Mouse (Mus musculus): ENCODE measurements around the gene Slco3a1. TPM values are rescaled to one million over a fixed set of nuclear protein-coding genes. Genes with fewer than 3 reads are reported as not detected.

The Slco3a1 gene
- polyA plus RNA-seq, 1 experiment from 2014 or later, result 22.6 TPM

DNA sequence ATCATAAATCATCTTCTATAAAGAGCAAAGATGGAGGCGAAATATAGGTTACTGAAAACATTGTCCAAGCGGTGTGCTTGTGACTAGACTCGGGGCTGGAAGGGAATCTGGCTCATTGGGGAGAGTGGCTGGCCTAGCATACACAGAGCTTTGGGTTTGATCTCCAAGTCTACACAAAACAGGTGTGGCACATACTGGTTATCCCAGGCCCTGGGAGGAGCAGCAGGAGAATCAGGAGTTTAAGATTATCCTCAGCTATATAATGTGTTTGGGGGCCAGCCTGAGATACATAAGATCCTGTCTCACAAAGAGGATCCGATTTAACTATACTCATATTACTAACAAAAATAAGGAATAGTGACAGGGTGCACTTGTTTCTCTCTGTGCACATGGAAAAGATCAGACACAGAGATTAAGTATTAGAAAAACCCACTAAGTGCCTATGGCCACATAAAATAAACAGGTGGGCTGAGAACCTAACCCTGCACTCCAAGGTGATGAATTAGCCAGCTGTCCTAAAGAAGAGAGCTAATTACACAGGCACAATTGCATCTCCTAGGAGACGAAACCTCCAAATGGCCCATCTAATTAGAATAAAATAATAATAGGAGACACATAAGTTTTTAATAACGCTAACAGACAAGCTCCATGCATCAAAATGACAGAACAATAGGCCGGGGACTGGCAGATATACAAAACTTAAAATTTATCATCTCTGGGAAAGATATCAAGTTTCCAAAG lies 224.3 kb downstream of the Slco3a1 start:
- H3K27me3 ChIP-seq (ENCODE audit: control insufficient read depth, insufficient read depth, low read length), result no peaks in the 10 kb centered on the region
- H3K36me3 ChIP-seq (ENCODE audit: control insufficient read depth, insufficient read depth, low read length), result no peaks in the 10 kb centered on the region
- 78% methylated on average over 7 of the region's 7 CpGs for WGBS (ENCODE audit: insufficient replicate concordance)
- H3K27ac ChIP-seq (ENCODE audit: low read depth, low read length), result no peak overlapping the region
- no peak overlapping the region for H3K9ac ChIP-seq (ENCODE audit: low read depth, low read length)
- H3K4me3 ChIP-seq (ENCODE audit: low read depth, low read length), result no peak overlapping the region
- H3K4me1 ChIP-seq (ENCODE audit: control insufficient read depth, insufficient read depth, low read length), result no peaks in the 10 kb centered on the region
- H3K4me2 ChIP-seq, result no peak overlapping the region
- H3K9me3 ChIP-seq (replicated peaks; ENCODE audit: control insufficient read depth, low read length), result no peaks in the 10 kb centered on the region
- ATAC-seq (replicated peaks; ENCODE audit: insufficient number of reproducible peaks, low FRiP score, low TSS enrichment), result no peak

DNA sequence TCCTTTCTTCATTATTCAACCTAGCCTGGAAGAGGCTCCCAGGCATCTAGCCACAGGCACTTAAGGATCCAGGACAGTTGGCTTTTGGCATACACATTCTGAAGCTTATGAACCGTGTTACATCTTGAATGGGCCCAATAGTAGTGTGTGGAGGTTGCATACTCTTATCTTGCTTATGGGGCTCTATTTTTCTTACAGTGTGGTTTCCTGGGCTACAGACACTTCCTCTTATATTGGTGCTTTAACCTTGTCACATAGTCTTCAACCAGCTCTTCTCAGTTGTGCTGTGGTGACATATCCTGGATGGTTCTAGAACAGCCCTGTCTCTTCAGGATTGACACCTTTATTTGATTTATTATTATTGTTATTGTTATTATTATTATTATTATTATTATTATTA lies 225.6 kb downstream of the Slco3a1 start:
- H3K9ac ChIP-seq (ENCODE audit: low read depth, low read length), result no peak overlapping the region
- no peaks in the 10 kb centered on the region for H3K36me3 ChIP-seq (ENCODE audit: control insufficient read depth, insufficient read depth, low read length)
- no peaks in the 10 kb centered on the region for H3K27me3 ChIP-seq (ENCODE audit: control insufficient read depth, insufficient read depth, low read length)
- H3K4me3 ChIP-seq (ENCODE audit: low read depth, low read length), result no peak overlapping the region
- no peaks in the 10 kb centered on the region for H3K9me3 ChIP-seq (replicated peaks; ENCODE audit: control insufficient read depth, low read length)
- no peak for ATAC-seq (replicated peaks; ENCODE audit: insufficient number of reproducible peaks, low FRiP score, low TSS enrichment)
- 61% methylated on average over 1 of the region's 1 CpGs for WGBS (ENCODE audit: insufficient replicate concordance)
- H3K4me2 ChIP-seq, result no peak overlapping the region
- no peak overlapping the region for H3K27ac ChIP-seq (ENCODE audit: low read depth, low read length)
- no peaks in the 10 kb centered on the region for H3K4me1 ChIP-seq (ENCODE audit: control insufficient read depth, insufficient read depth, low read length)

DNA sequence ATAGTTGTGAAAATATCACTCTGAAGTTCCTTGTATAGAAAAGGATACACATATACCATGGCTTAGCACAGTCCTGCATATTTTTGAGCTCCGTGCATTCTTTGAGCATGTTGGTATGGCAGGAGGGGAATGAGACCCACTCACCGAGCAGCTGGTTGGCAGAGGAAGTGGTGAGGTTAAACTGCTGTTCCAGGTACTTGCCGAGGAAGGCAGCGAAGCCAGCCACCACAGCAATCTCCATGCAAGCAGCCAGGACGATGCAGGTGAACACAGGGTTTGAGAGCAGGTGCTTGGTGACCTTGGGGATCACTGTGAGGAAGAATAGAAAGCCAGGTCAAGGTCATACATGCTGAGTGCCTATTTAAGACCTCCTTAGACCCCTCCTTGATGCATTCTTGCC lies 226.9 kb downstream of the Slco3a1 start:
- Histone ChIP-seq H3K36me3 (ENCODE audit: control insufficient read depth, insufficient read depth, low read length) (no peaks in the 10 kb centered on the region), H3K4me3 (ENCODE audit: low read depth, low read length) (no peak overlapping the region), H3K27ac (ENCODE audit: low read depth, low read length) (no peak overlapping the region), H3K27me3 (ENCODE audit: control insufficient read depth, insufficient read depth, low read length) (no peaks in the 10 kb centered on the region), H3K9ac (ENCODE audit: low read depth, low read length) (no peak overlapping the region), H3K9me3 (replicated peaks; ENCODE audit: control insufficient read depth, low read length) (no peaks in the 10 kb centered on the region), H3K4me2 (no peak overlapping the region), H3K4me1 (ENCODE audit: control insufficient read depth, insufficient read depth, low read length) (no peaks in the 10 kb centered on the region)
- WGBS (ENCODE audit: insufficient replicate concordance), result 83% methylated on average over 5 of the region's 5 CpGs
- ATAC-seq (replicated peaks; ENCODE audit: insufficient number of reproducible peaks, low FRiP score, low TSS enrichment), result no peak

DNA sequence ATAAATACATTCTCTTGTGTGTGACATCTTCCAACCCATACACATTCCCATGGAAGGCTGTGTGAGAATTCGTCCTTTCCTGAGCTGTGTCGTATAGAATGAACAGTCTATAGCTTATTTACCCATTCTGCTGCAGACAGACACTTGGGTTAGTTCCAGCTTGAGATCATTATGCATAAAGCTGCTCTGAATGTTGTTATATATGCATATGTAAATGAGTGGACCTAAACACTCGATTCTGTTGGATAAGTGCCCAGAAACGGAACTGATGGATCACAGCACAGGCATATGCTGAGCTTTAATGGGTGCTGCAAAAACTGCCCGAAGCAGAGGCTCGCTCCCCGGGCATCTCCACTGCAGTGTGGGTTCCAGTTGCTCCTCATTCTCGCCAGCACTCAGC lies 229.5 kb downstream of the Slco3a1 start:
- no peak for ATAC-seq (replicated peaks; ENCODE audit: insufficient number of reproducible peaks, low FRiP score, low TSS enrichment)
- no peak overlapping the region for H3K4me2 ChIP-seq
- H3K4me3 ChIP-seq (ENCODE audit: low read depth, low read length), result no peak overlapping the region
- no peak overlapping the region for H3K9ac ChIP-seq (ENCODE audit: low read depth, low read length)
- no peaks in the 10 kb centered on the region for H3K4me1 ChIP-seq (ENCODE audit: control insufficient read depth, insufficient read depth, low read length)
- WGBS (ENCODE audit: insufficient replicate concordance), result 87% methylated on average over 8 of the region's 8 CpGs
- H3K27ac ChIP-seq (ENCODE audit: low read depth, low read length), result no peak overlapping the region
- no peaks in the 10 kb centered on the region for H3K36me3 ChIP-seq (ENCODE audit: control insufficient read depth, insufficient read depth, low read length)
- no peaks in the 10 kb centered on the region for H3K9me3 ChIP-seq (replicated peaks; ENCODE audit: control insufficient read depth, low read length)
- no peaks in the 10 kb centered on the region for H3K27me3 ChIP-seq (ENCODE audit: control insufficient read depth, insufficient read depth, low read length)

DNA sequence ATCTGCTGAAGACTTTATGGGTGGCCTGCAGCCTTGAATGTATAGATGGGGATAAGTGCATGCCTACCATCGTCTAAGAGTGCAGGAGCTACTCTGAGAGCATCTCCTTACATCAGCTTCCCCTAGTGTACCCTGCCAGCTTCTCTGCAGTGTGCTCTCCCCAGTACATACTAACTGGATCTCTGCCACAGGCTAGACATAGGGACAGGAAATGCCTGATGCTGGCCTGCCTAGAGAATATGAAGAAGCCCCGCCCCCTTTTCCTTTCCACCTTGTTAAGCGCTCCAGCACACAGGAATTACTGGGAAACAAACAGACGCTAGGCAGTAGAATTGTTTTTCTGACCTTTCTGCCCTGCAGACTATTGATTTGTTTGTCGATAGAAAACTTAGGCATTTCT lies 230.9 kb downstream of the Slco3a1 start:
- H3K9me3 ChIP-seq (replicated peaks; ENCODE audit: control insufficient read depth, low read length), result no peaks in the 10 kb centered on the region
- H3K27me3 ChIP-seq (ENCODE audit: control insufficient read depth, insufficient read depth, low read length), result no peaks in the 10 kb centered on the region
- no peak overlapping the region for H3K4me2 ChIP-seq
- no peak overlapping the region for H3K4me3 ChIP-seq (ENCODE audit: low read depth, low read length)
- ATAC-seq (replicated peaks; ENCODE audit: insufficient number of reproducible peaks, low FRiP score, low TSS enrichment), result no peak
- 58% methylated on average over 5 of the region's 5 CpGs for WGBS (ENCODE audit: insufficient replicate concordance)
- no peak overlapping the region for H3K27ac ChIP-seq (ENCODE audit: low read depth, low read length)
- no peaks in the 10 kb centered on the region for H3K4me1 ChIP-seq (ENCODE audit: control insufficient read depth, insufficient read depth, low read length)
- no peak overlapping the region for H3K9ac ChIP-seq (ENCODE audit: low read depth, low read length)
- H3K36me3 ChIP-seq (ENCODE audit: control insufficient read depth, insufficient read depth, low read length), result no peaks in the 10 kb centered on the region

DNA sequence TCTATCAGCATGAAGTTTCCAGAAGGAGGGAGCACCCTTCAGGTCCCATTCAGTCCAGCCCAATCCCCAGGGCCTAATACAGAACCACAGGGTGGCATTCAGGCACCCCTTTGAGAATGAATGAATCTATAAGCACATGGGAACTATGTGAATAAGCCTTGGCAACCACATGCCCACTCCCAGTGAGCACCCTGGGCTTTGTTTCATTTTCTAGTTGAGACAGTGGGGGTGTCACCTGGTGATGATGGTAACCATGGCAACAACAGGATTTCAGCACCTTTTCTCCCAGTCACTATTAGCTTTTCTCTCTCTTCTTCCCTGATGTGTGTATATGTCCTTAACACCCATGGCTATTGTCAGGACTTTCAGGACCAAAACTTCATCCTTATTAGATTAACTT lies 231.4 kb downstream of the Slco3a1 start:
- Histone ChIP-seq H3K27me3 (ENCODE audit: control insufficient read depth, insufficient read depth, low read length) (no peaks in the 10 kb centered on the region), H3K9me3 (replicated peaks; ENCODE audit: control insufficient read depth, low read length) (no peaks in the 10 kb centered on the region), H3K9ac (ENCODE audit: low read depth, low read length) (no peak overlapping the region), H3K36me3 (ENCODE audit: control insufficient read depth, insufficient read depth, low read length) (no peaks in the 10 kb centered on the region), H3K4me2 (no peak overlapping the region), H3K4me3 (ENCODE audit: low read depth, low read length) (no peak overlapping the region), H3K4me1 (ENCODE audit: control insufficient read depth, insufficient read depth, low read length) (no peaks in the 10 kb centered on the region), H3K27ac (ENCODE audit: low read depth, low read length) (no peak overlapping the region)
- ATAC-seq (replicated peaks; ENCODE audit: insufficient number of reproducible peaks, low FRiP score, low TSS enrichment), result no peak

DNA sequence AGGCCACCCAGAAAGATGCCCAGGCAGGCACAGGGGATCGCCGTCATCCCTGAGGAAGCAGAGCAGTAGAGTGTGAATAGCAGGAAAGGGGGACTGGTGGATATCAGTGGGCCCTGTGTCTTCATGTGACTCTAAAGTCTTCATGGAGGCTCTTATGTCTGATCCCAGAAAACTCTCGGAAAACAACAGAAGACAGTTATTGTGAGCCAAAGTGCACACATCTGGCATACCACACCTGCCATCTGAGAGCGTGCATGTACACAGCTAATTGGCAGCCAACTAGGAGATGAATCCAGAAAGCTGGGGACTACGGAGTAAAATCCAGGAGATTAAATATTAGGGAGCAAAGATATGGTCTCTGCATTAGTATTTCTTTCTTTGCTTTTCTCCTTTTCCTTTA lies 233.9 kb downstream of the Slco3a1 start:
- Histone ChIP-seq H3K9ac (ENCODE audit: low read depth, low read length) (no peak overlapping the region), H3K4me3 (ENCODE audit: low read depth, low read length) (no peak overlapping the region), H3K27me3 (ENCODE audit: control insufficient read depth, insufficient read depth, low read length) (no peaks in the 10 kb centered on the region), H3K27ac (ENCODE audit: low read depth, low read length) (no peak overlapping the region), H3K36me3 (ENCODE audit: control insufficient read depth, insufficient read depth, low read length) (no peaks in the 10 kb centered on the region), H3K4me2 (no peak overlapping the region), H3K4me1 (ENCODE audit: control insufficient read depth, insufficient read depth, low read length) (no peaks in the 10 kb centered on the region), H3K9me3 (replicated peaks; ENCODE audit: control insufficient read depth, low read length) (no peaks in the 10 kb centered on the region)
- WGBS (ENCODE audit: insufficient replicate concordance), result 86% methylated on average over 5 of the region's 5 CpGs
- ATAC-seq (replicated peaks; ENCODE audit: insufficient number of reproducible peaks, low FRiP score, low TSS enrichment), result no peak

DNA sequence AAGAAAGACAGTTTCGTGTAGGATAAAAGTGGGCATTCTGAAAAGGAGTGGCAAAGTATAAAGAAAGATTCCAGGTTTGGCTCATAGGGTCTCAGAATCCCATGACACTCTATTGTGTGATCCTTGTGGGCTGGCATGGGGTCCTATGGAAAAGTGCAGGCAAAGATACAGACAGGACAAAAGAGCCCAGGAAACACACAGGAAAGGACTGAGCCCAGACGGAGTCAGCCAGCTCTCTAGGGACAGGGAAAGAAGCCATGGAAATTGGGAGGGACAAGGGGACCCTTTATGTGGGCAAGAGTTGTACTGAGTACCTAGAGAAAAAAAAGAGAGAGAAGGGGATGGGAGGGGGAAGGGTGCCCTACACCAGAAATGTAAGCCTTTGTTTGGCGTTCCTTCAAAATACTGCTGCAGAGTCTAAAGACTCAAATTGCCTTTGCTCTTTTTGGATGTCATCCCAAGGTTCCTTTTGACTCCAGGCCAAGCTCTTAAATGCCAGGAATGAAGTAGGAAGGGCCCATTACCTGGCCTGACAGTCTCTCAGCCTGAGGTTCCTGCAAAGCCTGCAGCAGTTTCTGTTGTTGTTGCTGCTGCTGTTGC lies 238.6 kb downstream of the Slco3a1 start:
- Histone ChIP-seq H3K27ac (ENCODE audit: low read depth, low read length) (no peak overlapping the region), H3K9ac (ENCODE audit: low read depth, low read length) (no peak overlapping the region), H3K36me3 (ENCODE audit: control insufficient read depth, insufficient read depth, low read length) (no peaks in the 10 kb centered on the region), H3K4me1 (ENCODE audit: control insufficient read depth, insufficient read depth, low read length) (no peaks in the 10 kb centered on the region), H3K9me3 (replicated peaks; ENCODE audit: control insufficient read depth, low read length) (no peaks in the 10 kb centered on the region), H3K4me2 (no peak overlapping the region), H3K27me3 (ENCODE audit: control insufficient read depth, insufficient read depth, low read length) (no peaks in the 10 kb centered on the region), H3K4me3 (ENCODE audit: low read depth, low read length) (no peak overlapping the region)
- 82% methylated on average over 3 of the region's 3 CpGs for WGBS (ENCODE audit: insufficient replicate concordance)
- no peak for ATAC-seq (replicated peaks; ENCODE audit: insufficient number of reproducible peaks, low FRiP score, low TSS enrichment)

DNA sequence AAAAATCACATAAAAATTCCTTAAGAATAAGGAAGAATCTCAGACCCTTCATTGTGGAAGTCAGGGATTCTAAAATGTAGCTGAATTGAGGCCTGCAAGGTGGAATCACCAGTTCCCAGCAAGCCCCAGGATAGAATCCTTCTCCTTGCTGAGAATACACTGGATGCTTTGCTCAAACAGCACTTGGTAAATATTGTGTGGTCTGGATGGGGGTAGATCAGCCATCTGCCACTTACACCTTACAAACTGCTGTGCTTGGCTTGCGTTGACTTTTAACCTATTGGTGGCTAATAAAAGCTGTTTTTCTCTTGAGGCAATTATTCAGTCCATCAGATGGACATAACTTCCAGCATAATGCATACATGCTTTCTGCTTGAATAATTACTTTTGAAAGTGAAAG lies 240.3 kb downstream of the Slco3a1 start:
- Histone ChIP-seq H3K27ac (ENCODE audit: low read depth, low read length) (no peak overlapping the region), H3K9me3 (replicated peaks; ENCODE audit: control insufficient read depth, low read length) (no peaks in the 10 kb centered on the region), H3K4me3 (ENCODE audit: low read depth, low read length) (no peak overlapping the region), H3K27me3 (ENCODE audit: control insufficient read depth, insufficient read depth, low read length) (no peaks in the 10 kb centered on the region), H3K9ac (ENCODE audit: low read depth, low read length) (no peak overlapping the region), H3K4me2 (no peak overlapping the region), H3K4me1 (ENCODE audit: control insufficient read depth, insufficient read depth, low read length) (no peaks in the 10 kb centered on the region), H3K36me3 (ENCODE audit: control insufficient read depth, insufficient read depth, low read length) (no peaks in the 10 kb centered on the region)
- no peak for ATAC-seq (replicated peaks; ENCODE audit: insufficient number of reproducible peaks, low FRiP score, low TSS enrichment)
- 93% methylated on average over 1 of the region's 1 CpGs for WGBS (ENCODE audit: insufficient replicate concordance)

Measured in heart, embryonic 11.5 days (tissue).